Mouse (Mus musculus): ENCODE results near the gene Ntrk3. TPM values are rescaled to one million over a fixed set of nuclear protein-coding genes. Genes with fewer than 3 reads are reported as not detected.

The Ntrk3 gene
- total RNA-seq, 2 experiments from 2014 or later = 1.6 to 1.9 TPM

GRCm38 (mm10) chr7:78584936-78585335 lies 152.9 kb downstream of the Ntrk3 start:
- no peak for DNase-seq (ENCODE audit: low spot score)

DNA sequence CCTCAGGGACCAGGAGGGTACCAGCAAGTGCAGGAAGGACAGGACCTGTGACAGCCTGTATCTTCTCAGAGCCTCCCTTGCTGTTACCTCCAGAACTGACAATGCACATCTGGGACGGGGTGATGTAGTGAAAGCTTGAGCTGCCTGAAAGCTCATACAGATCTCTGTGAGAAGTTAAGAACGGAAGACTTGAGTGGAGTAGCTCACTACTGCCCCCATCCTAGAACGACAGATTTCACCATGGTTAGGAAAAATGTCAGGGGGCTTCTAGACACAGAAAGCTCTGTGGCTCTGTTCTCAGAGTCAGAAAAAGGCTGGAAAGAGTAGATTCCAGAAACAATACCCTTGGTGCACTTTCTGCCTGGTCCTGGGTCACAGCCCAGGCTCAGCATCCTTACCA lies 153.3 kb downstream of the Ntrk3 start:
- intact Hi-C loops (cut with DNase I) = no loop called here

More at GRCm38 (mm10) chr7:78584936-78585335, 152.9 kb downstream of the Ntrk3 start:
- intact Hi-C loops (cut with DNase I) = no loop called here

DNA sequence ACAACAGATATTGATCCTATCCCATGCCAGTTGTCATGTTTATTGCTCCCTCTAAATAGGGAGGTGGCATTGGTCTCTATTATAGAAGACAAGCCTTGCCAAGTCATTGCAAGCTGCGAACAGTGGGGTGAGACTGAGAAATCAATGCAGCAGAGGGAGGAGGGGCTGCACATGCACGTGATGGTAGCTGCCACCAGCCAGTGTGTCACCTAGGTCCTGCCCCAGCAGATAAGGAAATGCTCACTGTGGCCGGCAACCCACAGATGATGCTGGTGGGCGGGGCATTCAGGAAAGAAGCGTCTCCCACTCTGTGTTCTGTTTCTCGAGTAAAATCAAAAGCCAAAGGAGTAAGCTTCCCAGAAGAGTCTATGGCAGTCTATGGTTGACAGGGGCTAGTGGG lies 154.1 kb downstream of the Ntrk3 start:
- intact Hi-C loops (cut with DNase I) = no loop called here
- no peak for DNase-seq (ENCODE audit: low spot score)

More for the DNA sequence above, 153.3 kb downstream of the Ntrk3 start:
- no peak for DNase-seq (ENCODE audit: low spot score)

- intact Hi-C loops (cut with DNase I) = no loop called here
- DNase-seq (ENCODE audit: low spot score) = no peak
Measured at GRCm38 (mm10) chr7:78581341-78581740, 156.5 kb downstream of the Ntrk3 start.

DNA sequence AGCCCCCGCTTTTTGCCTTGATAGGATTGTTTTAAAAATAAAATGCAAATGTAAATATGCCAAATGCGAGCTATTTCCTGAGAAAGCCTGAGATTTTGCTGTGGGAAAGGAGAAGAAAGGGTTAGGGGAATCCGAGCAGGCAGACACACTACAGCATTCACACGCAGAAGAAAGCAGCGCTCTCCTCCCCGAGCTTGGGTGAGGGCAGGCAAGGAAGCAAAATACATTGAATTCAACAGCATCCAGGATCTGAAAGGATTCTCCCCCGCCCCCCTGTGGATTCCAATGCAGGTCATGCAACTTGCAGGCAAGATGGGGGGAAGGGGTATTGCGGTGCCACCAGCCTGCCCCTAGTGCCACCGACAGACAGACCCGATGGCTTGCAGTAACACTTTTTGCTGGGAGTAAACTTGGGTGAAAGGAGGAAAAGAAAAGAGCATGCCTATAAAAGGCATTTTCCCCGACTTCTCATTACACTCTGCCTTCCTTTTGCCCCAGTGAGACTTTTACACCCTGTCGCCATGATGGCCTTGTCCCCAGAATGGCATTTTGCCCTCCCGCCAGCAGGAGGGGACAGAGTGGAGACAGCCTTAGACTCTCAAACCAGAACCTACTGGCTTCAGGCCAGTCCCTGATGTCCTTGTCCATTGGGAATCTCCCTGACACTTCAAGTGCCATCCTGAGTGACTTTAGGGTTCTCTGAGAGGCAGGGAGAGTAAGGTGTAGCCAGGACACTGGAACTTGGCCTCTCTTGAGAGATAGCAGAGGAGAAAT lies 158.2 kb downstream of the Ntrk3 start:
- intact Hi-C loops (cut with DNase I) = no loop called here
- no peak for DNase-seq (ENCODE audit: low spot score)

GRCm38 (mm10) chr7:78578461-78579359 lies 159.1 kb downstream of the Ntrk3 start:
- DNase-seq (ENCODE audit: low spot score) = no peak
- intact Hi-C loops (cut with DNase I) = no loop called here

GRCm38 (mm10) chr7:78578111-78578460 lies 159.7 kb downstream of the Ntrk3 start:
- DNase-seq (ENCODE audit: low spot score) = no peak
- intact Hi-C loops (cut with DNase I) = no loop called here

- intact Hi-C loops (cut with DNase I) = no loop called here
- DNase-seq (ENCODE audit: low spot score) = no peak
Measured at GRCm38 (mm10) chr7:78577462-78578110, 160.2 kb downstream of the Ntrk3 start.

DNA sequence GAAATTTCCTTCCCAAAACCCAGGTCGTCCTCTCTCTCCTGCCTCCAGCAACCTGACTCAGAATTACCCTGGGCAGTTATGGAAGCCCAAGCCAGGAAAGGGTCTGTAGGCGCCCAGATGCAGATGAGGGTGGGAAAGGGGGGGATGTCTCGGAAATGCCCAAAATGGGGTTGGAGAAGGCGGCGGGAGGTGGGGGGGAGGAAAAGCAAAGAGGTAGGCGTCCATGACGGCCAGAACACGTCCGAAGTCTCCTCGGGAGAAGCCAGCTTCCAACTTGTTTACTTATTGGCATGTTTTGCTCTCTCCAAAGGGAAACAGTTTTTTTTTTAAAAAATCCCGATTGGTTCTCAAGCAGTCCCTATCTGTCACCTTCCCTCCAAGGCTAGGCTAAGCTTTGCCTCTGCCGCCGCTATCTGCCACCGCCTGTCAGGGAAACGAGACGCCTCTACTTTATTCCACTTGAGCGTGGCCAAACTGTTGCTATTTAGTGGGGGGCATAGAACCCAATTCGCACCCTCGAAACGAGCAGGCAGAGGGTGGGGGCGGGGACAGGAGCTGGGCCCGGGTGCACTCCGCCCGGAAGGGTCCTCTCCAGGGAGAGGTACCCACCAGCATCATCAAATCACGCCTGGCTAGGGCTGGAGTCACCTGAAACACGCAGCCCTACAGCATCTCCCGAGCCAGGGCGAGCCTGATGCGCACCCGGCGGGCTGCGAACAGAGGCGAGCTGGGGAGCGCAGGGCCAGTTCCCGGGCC lies 160.9 kb downstream of the Ntrk3 start:
- no peak for DNase-seq (ENCODE audit: low spot score)
- intact Hi-C loops (cut with DNase I) = no loop called here

GRCm38 (mm10) chr7:78576169-78576568 lies 161.6 kb downstream of the Ntrk3 start:
- DNase-seq (ENCODE audit: low spot score) = no peak
- intact Hi-C loops (cut with DNase I) = no loop called here

DNA sequence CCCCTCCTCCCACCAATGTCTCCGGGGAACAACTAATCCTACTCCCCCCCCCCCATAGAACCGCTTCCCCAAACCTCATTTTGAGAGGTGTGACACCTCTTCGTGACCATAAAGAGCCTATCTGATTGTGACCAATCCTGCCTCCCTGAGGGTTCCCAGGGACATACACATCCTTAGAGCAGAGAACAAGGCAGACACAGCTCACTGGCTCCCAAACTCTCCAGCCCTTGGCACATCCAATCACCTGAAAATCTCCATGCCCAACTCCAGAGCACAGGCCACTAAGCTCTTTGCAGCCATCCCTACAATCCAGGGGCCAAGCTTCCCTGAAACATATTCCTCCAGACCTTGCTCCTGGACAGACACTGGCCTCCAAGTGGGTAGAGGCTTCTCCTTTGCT lies 162.3 kb downstream of the Ntrk3 start:
- intact Hi-C loops (cut with DNase I) = no loop called here
- DNase-seq (ENCODE audit: low spot score) = no peak

- DNase-seq (ENCODE audit: low spot score) = no peak
- intact Hi-C loops (cut with DNase I) = no loop called here
Measured at GRCm38 (mm10) chr7:78571196-78571595, 166.6 kb downstream of the Ntrk3 start.

- no peak for DNase-seq (ENCODE audit: low spot score)
- intact Hi-C loops (cut with DNase I) = loop anchor here (2.0 to 10.0 kb wide), 3 partner anchors 114 to 323 kb away; no protein-coding TSS in a partner anchor
Measured at GRCm38 (mm10) chr7:78569255-78569618, 168.6 kb downstream of the Ntrk3 start.

DNA sequence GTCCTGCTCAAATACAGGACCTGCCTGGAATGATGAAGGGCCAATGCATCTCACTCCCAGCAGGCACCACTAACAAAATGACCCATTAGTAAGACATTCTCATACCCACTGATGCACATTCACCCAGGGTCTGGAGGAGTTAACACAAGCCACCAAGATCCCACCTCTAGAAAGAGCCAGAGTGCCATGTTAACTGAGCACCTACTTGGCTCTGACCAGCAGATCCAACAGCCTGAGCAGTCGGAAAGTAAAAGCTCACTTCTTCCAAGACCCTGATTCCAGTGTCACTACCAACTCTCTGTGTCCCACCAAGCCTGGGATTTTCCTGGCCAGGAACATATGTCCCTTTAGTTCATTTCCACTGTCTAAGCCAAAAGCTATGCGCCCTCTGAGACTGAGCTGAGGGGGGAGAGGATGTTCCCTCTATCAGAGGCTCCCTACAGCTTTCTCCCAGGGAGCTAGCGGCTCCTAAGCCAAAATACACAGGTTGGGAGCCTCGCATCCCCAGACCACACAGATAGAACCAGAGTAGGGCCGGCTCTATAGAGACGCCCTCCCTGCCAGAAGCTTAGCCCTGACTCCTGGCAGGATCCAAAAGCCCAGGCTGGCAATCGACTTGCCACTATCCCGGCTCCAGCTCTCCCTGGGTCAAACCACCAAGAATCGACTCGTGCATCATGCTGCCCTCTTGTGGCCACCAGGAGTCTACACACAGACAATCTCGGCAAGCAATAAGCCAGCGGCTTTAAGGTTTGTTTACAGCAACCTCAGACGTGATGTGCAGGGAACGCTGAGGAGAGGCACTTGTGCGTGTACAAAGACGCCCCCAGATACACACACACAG lies 169.2 kb downstream of the Ntrk3 start:
- intact Hi-C loops (cut with DNase I) = loop anchor here (2.0 to 10.0 kb wide), 3 partner anchors 114 to 324 kb away; no protein-coding TSS in a partner anchor

DNA sequence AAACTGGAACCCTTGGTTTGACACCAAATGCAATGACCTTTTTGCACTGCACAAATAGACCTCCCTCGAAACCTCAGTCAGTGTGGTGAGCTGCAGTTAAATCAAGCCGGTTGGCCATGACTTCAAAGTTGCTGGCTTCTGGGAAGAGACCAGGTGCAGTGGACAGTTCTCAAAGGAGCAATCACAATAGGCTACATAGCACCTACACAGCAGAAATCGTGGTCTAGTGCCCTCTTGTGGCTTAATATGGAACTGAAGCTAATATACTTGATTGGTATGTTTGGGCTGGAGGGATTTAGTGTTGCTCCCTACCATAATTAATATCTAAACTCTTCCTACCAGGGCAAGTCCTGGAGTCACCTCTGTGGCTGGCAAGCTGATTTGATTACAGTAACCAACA lies 171.2 kb downstream of the Ntrk3 start:
- no peak for DNase-seq (ENCODE audit: low spot score)
- intact Hi-C loops (cut with DNase I) = loop anchor here (5.0 to 10.0 kb wide), 2 partner anchors 112 to 326 kb away; no protein-coding TSS in a partner anchor

More for the DNA sequence above, 169.2 kb downstream of the Ntrk3 start:
- no peak for DNase-seq (ENCODE audit: low spot score)

DNA sequence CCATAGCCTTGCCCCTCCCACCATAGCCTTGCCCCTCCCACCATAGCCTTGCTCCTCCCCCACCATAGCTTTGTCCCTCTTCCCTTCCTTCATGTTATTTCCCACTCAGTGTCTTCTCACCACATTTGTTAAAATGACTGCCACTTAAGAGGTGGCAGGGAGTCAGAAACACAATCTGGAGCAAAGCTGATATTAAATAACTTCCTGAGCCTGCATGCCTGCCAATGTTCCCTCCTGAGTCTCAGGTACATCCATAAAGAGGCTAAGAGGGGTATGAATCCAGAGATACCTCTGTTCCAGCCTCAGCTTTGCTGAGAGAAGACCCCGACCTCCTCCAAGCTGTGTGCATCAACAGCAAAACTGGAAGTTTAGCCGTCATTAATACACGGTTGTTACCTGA lies 172.4 kb downstream of the Ntrk3 start:
- intact Hi-C loops (cut with DNase I) = loop anchor here (5.0 to 10.0 kb wide), 2 partner anchors 111 to 327 kb away; no protein-coding TSS in a partner anchor
- DNase-seq (ENCODE audit: low spot score) = no peak

DNA sequence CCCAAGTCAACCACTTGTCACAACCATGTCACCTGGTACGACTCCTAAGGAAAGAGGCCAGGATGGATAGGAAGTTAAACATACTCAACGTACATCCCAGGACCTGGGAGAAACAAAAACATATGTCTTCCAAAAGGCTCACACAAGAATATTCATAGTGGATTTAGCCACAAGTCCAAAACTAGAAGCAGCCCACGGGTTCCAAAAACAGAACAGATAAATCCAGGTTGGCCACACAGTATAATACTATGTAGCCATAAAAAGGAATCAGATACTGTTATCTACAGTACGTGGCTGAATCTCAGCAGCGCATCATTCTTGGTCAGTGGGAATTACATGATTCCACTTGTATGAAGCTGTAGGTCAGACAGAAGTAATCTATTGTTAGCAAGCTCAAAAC lies 179.3 kb downstream of the Ntrk3 start:
- DNase-seq (ENCODE audit: low spot score) = no peak
- intact Hi-C loops (cut with DNase I) = no loop called here

- intact Hi-C loops (cut with DNase I) = no loop called here
- DNase-seq (ENCODE audit: low spot score) = no peak
Measured at GRCm38 (mm10) chr7:78555532-78555931, 182.3 kb downstream of the Ntrk3 start.

DNA sequence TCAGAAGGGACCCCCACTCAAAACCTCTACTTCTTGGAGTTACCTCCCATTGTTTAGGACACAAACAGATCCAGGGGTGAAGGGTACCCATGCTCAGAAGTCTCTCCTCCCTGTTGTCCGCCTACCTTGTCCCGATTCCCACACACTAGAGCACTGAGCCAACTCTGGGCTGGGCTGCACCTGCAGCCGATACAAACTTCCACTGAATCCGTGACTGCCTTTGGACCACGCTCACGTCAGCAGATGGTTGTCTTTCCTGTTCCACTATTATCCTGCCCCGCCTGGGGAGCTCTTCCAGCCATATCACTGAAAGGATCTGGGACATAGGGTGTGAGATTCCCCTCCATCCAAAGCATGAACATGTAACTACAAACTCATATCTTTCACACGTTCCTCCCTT lies 188.4 kb downstream of the Ntrk3 start:
- DNase-seq (ENCODE audit: low spot score) = no peak
- intact Hi-C loops (cut with DNase I) = no loop called here
